Mouse (Mus musculus) lung, embryonic 14.5 days (tissue): ENCODE data around the gene Gm6309. TPM values are rescaled to one million over a fixed set of nuclear protein-coding genes. Genes with fewer than 3 reads are reported as not detected.

Source experiments
- ATAC-seq: fragments of 200-750 bp; cut with Nextera tagmentation; 2 replicates; pipeline ENCODE4 v1.8.0; 2017; ENCODE audit warnings: mild to moderate bottlenecking, moderate TSS enrichment, moderate library complexity; ENCODE audit not compliant: insufficient read depth
- DNase-seq: peaks from one replicate; pipeline ENCODE4 v3.0.0-alpha.2; 2015
- H3K27ac ChIP-seq: fragments of 300-500 bp; sonication (generic); 2 replicates; pipeline ENCODE4 v1.5.1; 2014; ENCODE audit warnings: low read depth, mild to moderate bottlenecking, moderate library complexity
- H3K27me3 ChIP-seq: fragments of 300-500 bp; sonication (generic); 2 replicates; pipeline ENCODE4 v1.6.1; 2014; ENCODE audit warnings: low read length, control low read depth; ENCODE audit not compliant: insufficient read depth
- H3K36me3 ChIP-seq: fragments of 300-500 bp; sonication (generic); 2 replicates; pipeline ENCODE4 v1.6.1; 2014; ENCODE audit warnings: control low read depth; ENCODE audit not compliant: insufficient read depth
- H3K4me1 ChIP-seq: fragments of 300-500 bp; sonication (generic); 2 replicates; pipeline ENCODE4 v1.6.1; 2014; ENCODE audit warnings: antibody characterized with exemption, control low read depth; ENCODE audit not compliant: insufficient read depth
- H3K4me2 ChIP-seq: fragments of 300-500 bp; sonication (generic); 2 replicates; pipeline ENCODE4 v1.6.1; 2014; ENCODE audit warnings: mild to moderate bottlenecking
- H3K4me3 ChIP-seq: fragments of 300-500 bp; sonication (generic); 2 replicates; pipeline ENCODE4 v1.5.1; 2014; ENCODE audit warnings: low read depth, low read length
- H3K9ac ChIP-seq: fragments of 300-500 bp; sonication (generic); 2 replicates; pipeline ENCODE4 v1.6.1; 2014
- H3K9me3 ChIP-seq: fragments of 300-500 bp; sonication (generic); 2 replicates; pipeline ENCODE4 v1.6.1; 2016; ENCODE audit warnings: low read depth, low read length, control low read depth
- CTCF ChIP-seq: IDR thresholded peaks from 2 replicates; pipeline ENCODE4 v1.5.1; 2016; ENCODE audit warnings: antibody characterized with exemption, low read depth
- WGBS: fragments of 180-500 bp; shearing (Covaris S2); extraction: QIAGEN DNeasy Blood & Tissue Kit; methylation state at CpG from one replicate; pipeline ENCODE4 v1.1.7; 2014; 5-methylcytosine and 5-hydroxymethylcytosine counted together
- polyA plus RNA-seq: library from polyadenylated mRNA; unstranded; fragments of >200 nt; fragmentation: Nextera tagmentation; extraction: Ambion mirVana; gene quantifications from 2 replicates; pipeline ENCODE4 v1.2.1, GENCODE M21; 2014

The Gm6309 gene
- polyA plus RNA-seq, 1 experiment from 2014 or later: not detected

- Histone ChIP-seq H3K36me3 (no peaks in the 10 kb centered on the region), H3K4me2 (no peak overlapping the region), H3K4me1 (no peaks in the 10 kb centered on the region), H3K4me3 (no peak overlapping the region), H3K27me3 (no peaks in the 10 kb centered on the region), H3K27ac (no peak overlapping the region), H3K9me3 (no peaks in the 10 kb centered on the region), H3K9ac (no peak overlapping the region)
- TF ChIP-seq CTCF: no peak
- ATAC-seq: no peak
- no peak for DNase-seq
- 73% methylated on average over 3 of the region's 3 CpGs for whole genome bisulfite sequencing
Observed at GRCm38 (mm10) chr5:146150454-146150853, 20.1 kb downstream of the Gm6309 start.

- no peaks in the 10 kb centered on the region for H3K4me1 ChIP-seq
- H3K4me3 ChIP-seq: no peak overlapping the region
- peak; percentile 35 for DNase-seq
- no peaks in the 10 kb centered on the region for H3K36me3 ChIP-seq
- H3K9ac ChIP-seq: no peak overlapping the region
- H3K27ac ChIP-seq: no peak overlapping the region
- no peak for ATAC-seq
- WGBS: 44% methylated on average over 2 of the region's 2 CpGs
- no peaks in the 10 kb centered on the region for H3K27me3 ChIP-seq
- no peak overlapping the region for H3K4me2 ChIP-seq
- no peaks in the 10 kb centered on the region for H3K9me3 ChIP-seq
- TF ChIP-seq CTCF: no peak
Observed at GRCm38 (mm10) chr5:146147903-146148302, 22.6 kb downstream of the Gm6309 start.

Other genes with a start within 250 kb of the Gm6309 start
- gene Cyp3a25, start 161.1 kb downstream of the Gm6309 start, polyA plus RNA-seq: not detected in 2 replicates
- gene Cyp3a59, start 91.5 kb downstream of the Gm6309 start, polyA plus RNA-seq: not detected in 2 replicates
- not detected in 2 replicates for gene Gm5565, start 10.2 kb downstream of the Gm6309 start, polyA plus RNA-seq
- not detected in 2 replicates for gene 1700001J03Rik, start 14.6 kb upstream of the Gm6309 start, polyA plus RNA-seq
- gene Rnf6, start 50.8 kb upstream of the Gm6309 start, polyA plus RNA-seq: 32.7 and 34.7 TPM in 2 replicates
- 28.4 and 29.8 TPM in 2 replicates for gene Cdk8, start 60.5 kb upstream of the Gm6309 start, polyA plus RNA-seq
- 0.57 and 0.84 TPM in 2 replicates for gene Wasf3, start 214.3 kb upstream of the Gm6309 start, polyA plus RNA-seq